Mouse (Mus musculus) embryonic facial prominence, embryonic 11.5 days (tissue): Measurements from ENCODE around the gene Pkd1l2. TPM values are rescaled to one million over a fixed set of nuclear protein-coding genes. Genes with fewer than 3 reads are reported as not detected.

ENCODE experiments used
- ATAC-seq: fragments of 200-750 bp; cut with Nextera tagmentation; replicated peaks from 2 replicates; pipeline ENCODE4 v1.8.0; 2017; ENCODE audit warnings: low read depth; ENCODE audit not compliant: insufficient number of reproducible peaks, low FRiP score, low TSS enrichment
- DNase-seq: peaks from one replicate; pipeline ENCODE4 v3.0.0-alpha.2; 2015; ENCODE audit warnings: low spot score
- H3K27ac ChIP-seq: fragments of 300-500 bp; sonication (generic); replicated peaks from 2 replicates; pipeline ENCODE4 v1.5.1; 2014; ENCODE audit warnings: mild to moderate bottlenecking, low read depth, low read length, control low read depth
- H3K27me3 ChIP-seq: fragments of 300-500 bp; sonication (generic); 2 replicates; pipeline ENCODE4 v1.6.1; 2014; ENCODE audit warnings: mild to moderate bottlenecking, low read length, moderate library complexity, mixed read lengths; ENCODE audit not compliant: control insufficient read depth, insufficient read depth
- H3K36me3 ChIP-seq: fragments of 300-500 bp; sonication (generic); replicated peaks from 2 replicates; pipeline ENCODE4 v1.6.1; 2014; ENCODE audit warnings: low read depth, mild to moderate bottlenecking, low read length, moderate library complexity, mixed read lengths; ENCODE audit not compliant: control insufficient read depth, insufficient read depth
- H3K4me1 ChIP-seq: fragments of 300-500 bp; sonication (generic); 2 replicates; pipeline ENCODE4 v1.6.1; 2014; ENCODE audit warnings: low read length, mixed read lengths; ENCODE audit not compliant: control insufficient read depth, insufficient read depth
- H3K4me2 ChIP-seq: fragments of 300-500 bp; sonication (generic); 2 replicates; pipeline ENCODE4 v1.6.1; 2014; ENCODE audit warnings: low read depth, mild to moderate bottlenecking, control low read depth, low read length, moderate library complexity
- H3K4me3 ChIP-seq: fragments of 300-500 bp; sonication (generic); 2 replicates; pipeline ENCODE4 v1.5.1; 2014; ENCODE audit warnings: low read depth, low read length, control low read depth
- H3K9ac ChIP-seq: fragments of 300-500 bp; sonication (generic); replicated peaks from 2 replicates; pipeline ENCODE4 v1.6.1; 2014; ENCODE audit warnings: mild to moderate bottlenecking, control low read depth, low read length
- H3K9me3 ChIP-seq: fragments of 300-500 bp; sonication (generic); replicated peaks from 2 replicates; pipeline ENCODE4 v1.6.1; 2016; ENCODE audit warnings: mild to moderate bottlenecking, low read length, inconsistent platforms, mixed read lengths; ENCODE audit not compliant: control insufficient read depth
- WGBS: fragments of 180-500 bp; shearing (Covaris S2); extraction: QIAGEN DNeasy Blood & Tissue Kit; methylation state at CpG from one replicate; pipeline ENCODE4 v1.1.7; 2014; 5-methylcytosine and 5-hydroxymethylcytosine counted together
- polyA plus RNA-seq: library from polyadenylated mRNA; unstranded; fragments of >200 nt; fragmentation: Nextera tagmentation; extraction: Ambion mirVana; gene quantifications from 2 replicates; pipeline ENCODE4 v1.2.1, GENCODE M21; 2014

The Pkd1l2 gene
- polyA plus RNA-seq, 1 experiment from 2014 or later = not detected

- no peaks in the 10 kb centered on the region for H3K27me3 ChIP-seq
- DNase-seq (no peak), ATAC-seq (no peak)
- no peaks in the 10 kb centered on the region for H3K4me1 ChIP-seq
- no peak overlapping the region for H3K4me3 ChIP-seq
- no peak overlapping the region for H3K4me2 ChIP-seq
- H3K9me3 ChIP-seq = no peaks in the 10 kb centered on the region
- H3K9ac ChIP-seq = no peak overlapping the region
- no peaks in the 10 kb centered on the region for H3K36me3 ChIP-seq
- no peak overlapping the region for H3K27ac ChIP-seq
- 85% methylated on average over 3 of the region's 3 CpGs for WGBS
Observed at GRCm38 (mm10) chr8:117043584-117043983, 38.7 kb downstream of the Pkd1l2 start.

GRCm38 (mm10) chr8:117039843-117040242, 42.4 kb downstream of the Pkd1l2 start:
- DNase-seq (no peak), ATAC-seq (no peak)
- no peaks in the 10 kb centered on the region for H3K27me3 ChIP-seq
- no peak overlapping the region for H3K4me3 ChIP-seq
- H3K4me2 ChIP-seq = no peak overlapping the region
- no peaks in the 10 kb centered on the region for H3K9me3 ChIP-seq
- H3K27ac ChIP-seq = no peak overlapping the region
- 71% methylated on average over 7 of the region's 7 CpGs for WGBS
- no peaks in the 10 kb centered on the region for H3K36me3 ChIP-seq
- H3K4me1 ChIP-seq = no peaks in the 10 kb centered on the region
- no peak overlapping the region for H3K9ac ChIP-seq

GRCm38 (mm10) chr8:117037374-117037935, 44.8 kb downstream of the Pkd1l2 start:
- Histone ChIP-seq H3K36me3 (no peaks in the 10 kb centered on the region), H3K9me3 (no peaks in the 10 kb centered on the region), H3K27me3 (no peaks in the 10 kb centered on the region), H3K4me3 (no peak overlapping the region), H3K4me1 (no peaks in the 10 kb centered on the region), H3K4me2 (no peak overlapping the region), H3K27ac (no peak overlapping the region), H3K9ac (no peak overlapping the region)
- 81% methylated on average over 7 of the region's 7 CpGs for WGBS
- no peak for DNase-seq
- ATAC-seq = no peak

GRCm38 (mm10) chr8:117033393-117033792, 48.9 kb downstream of the Pkd1l2 start:
- no peak for DNase-seq
- no peaks in the 10 kb centered on the region for H3K4me1 ChIP-seq
- H3K9me3 ChIP-seq = no peaks in the 10 kb centered on the region
- no peak overlapping the region for H3K4me2 ChIP-seq
- 75% methylated on average over 3 of the region's 3 CpGs for WGBS
- no peak for ATAC-seq
- H3K27me3 ChIP-seq = no peaks in the 10 kb centered on the region
- no peak overlapping the region for H3K27ac ChIP-seq
- H3K9ac ChIP-seq = no peak overlapping the region
- H3K36me3 ChIP-seq = no peaks in the 10 kb centered on the region
- no peak overlapping the region for H3K4me3 ChIP-seq

DNA sequence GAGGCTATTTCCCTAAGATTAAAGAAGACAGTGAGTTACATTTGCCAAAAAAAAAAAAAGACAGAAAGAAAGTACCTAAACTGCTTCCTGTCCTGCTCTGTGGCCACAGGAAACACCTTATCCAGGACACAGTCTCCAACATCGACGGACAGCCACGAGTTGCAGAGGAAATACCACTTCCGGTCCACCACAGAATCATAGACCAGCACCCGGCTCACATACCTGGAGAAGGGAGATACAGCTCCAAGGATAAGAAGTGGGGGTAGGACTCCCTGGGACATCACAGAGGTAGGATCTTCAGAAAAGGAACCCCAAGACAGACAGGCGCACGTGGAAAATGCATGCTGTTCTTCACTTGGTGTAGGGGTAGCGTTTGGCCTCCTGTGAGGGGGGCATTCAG, 49.6 kb downstream of the Pkd1l2 start:
- H3K4me2 ChIP-seq = no peak overlapping the region
- no peak overlapping the region for H3K4me3 ChIP-seq
- no peak overlapping the region for H3K27ac ChIP-seq
- H3K9me3 ChIP-seq = no peaks in the 10 kb centered on the region
- DNase-seq (no peak), ATAC-seq (no peak)
- no peaks in the 10 kb centered on the region for H3K36me3 ChIP-seq
- no peak overlapping the region for H3K9ac ChIP-seq
- no peaks in the 10 kb centered on the region for H3K4me1 ChIP-seq
- 80% methylated on average over 8 of the region's 8 CpGs for WGBS
- H3K27me3 ChIP-seq = no peaks in the 10 kb centered on the region

- Histone ChIP-seq H3K27ac (no peak overlapping the region), H3K4me1 (no peaks in the 10 kb centered on the region), H3K4me2 (no peak overlapping the region), H3K36me3 (no peaks in the 10 kb centered on the region), H3K4me3 (no peak overlapping the region), H3K9ac (no peak overlapping the region), H3K9me3 (no peaks in the 10 kb centered on the region), H3K27me3 (no peaks in the 10 kb centered on the region)
- DNase-seq = no peak
- ATAC-seq = no peak
- 77% methylated on average over 6 of the region's 6 CpGs for WGBS
Observed at GRCm38 (mm10) chr8:117031476-117031875, 50.8 kb downstream of the Pkd1l2 start.

DNA sequence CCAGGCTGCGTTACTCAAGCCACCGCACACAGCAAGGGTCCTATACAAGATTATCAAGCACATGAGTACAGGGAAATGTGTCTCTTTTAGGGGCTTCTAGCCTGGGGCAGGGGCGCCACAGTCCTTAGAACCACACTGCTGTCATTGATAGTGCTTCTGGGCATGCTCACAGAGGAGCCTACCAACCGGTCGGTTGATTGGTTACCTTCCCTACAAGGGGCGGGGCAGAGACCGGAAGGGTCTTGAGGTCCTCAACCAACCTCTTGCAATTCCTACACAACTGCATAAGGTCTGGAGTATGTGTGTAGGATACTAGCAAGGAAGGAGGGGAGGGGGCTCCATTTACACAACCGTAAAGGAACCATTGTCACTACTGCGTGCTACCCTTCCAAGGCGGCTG, 53.6 kb downstream of the Pkd1l2 start:
- Histone ChIP-seq H3K9me3 (no peaks in the 10 kb centered on the region), H3K27me3 (no peaks in the 10 kb centered on the region), H3K9ac (no peak overlapping the region), H3K27ac (no peak overlapping the region), H3K4me2 (no peak overlapping the region), H3K4me3 (no peak overlapping the region), H3K4me1 (no peaks in the 10 kb centered on the region), H3K36me3 (no peaks in the 10 kb centered on the region)
- ATAC-seq = no peak
- WGBS = 90% methylated on average over 10 of the region's 10 CpGs
- DNase-seq = no peak

- ATAC-seq = no peak
- no peak overlapping the region for H3K4me2 ChIP-seq
- H3K4me1 ChIP-seq = no peaks in the 10 kb centered on the region
- H3K36me3 ChIP-seq = no peaks in the 10 kb centered on the region
- no peak overlapping the region for H3K9ac ChIP-seq
- H3K4me3 ChIP-seq = no peak overlapping the region
- H3K27me3 ChIP-seq = no peaks in the 10 kb centered on the region
- no peak for DNase-seq
- no peak overlapping the region for H3K27ac ChIP-seq
- no peaks in the 10 kb centered on the region for H3K9me3 ChIP-seq
- 87% methylated on average over 5 of the region's 5 CpGs for WGBS
Observed at GRCm38 (mm10) chr8:117027601-117028000, 54.6 kb downstream of the Pkd1l2 start.
